Mouse (Mus musculus) heart, adult 2 months (tissue): Measurements from ENCODE around the gene Nim1k. TPM values are rescaled to one million over a fixed set of nuclear protein-coding genes. Genes with fewer than 3 reads are reported as not detected.
A peak's percentile ranks its signal among the peaks of the same experiment; 100 is the strongest.

ENCODE experiments used
- DNase-seq, 2 experiments: peaks; one replicate each; pipeline ENCODE4 v3.0.0; 2021
- H3K27ac ChIP-seq: fragments of 200-600 bp; 2 replicates; pipeline ENCODE4 v1.8.1; 2022
- H3K27me3 ChIP-seq: fragments of 200-500 bp; 2 replicates; pipeline ENCODE4 v1.6.1; 2012; ENCODE audit warnings: mild to moderate bottlenecking, low read length, inconsistent platforms, mixed read lengths; ENCODE audit not compliant: control insufficient read depth, insufficient read depth
- H3K36me3 ChIP-seq: fragments of 200-500 bp; 2 replicates; pipeline ENCODE4 v1.6.1; 2012; ENCODE audit warnings: low read length, inconsistent platforms; ENCODE audit not compliant: control insufficient read depth, insufficient read depth
- H3K4me1 ChIP-seq: fragments of 200-500 bp; 2 replicates; pipeline ENCODE4 v1.6.1; 2011; ENCODE audit warnings: low read length; ENCODE audit not compliant: control insufficient read depth, insufficient read depth
- H3K4me3 ChIP-seq: fragments of 200-600 bp; 2 replicates; pipeline ENCODE4 v1.8.1; 2022
- H3K79me2 ChIP-seq: fragments of 200-500 bp; replicated peaks from 2 replicates; pipeline ENCODE4 v1.6.1; 2012; ENCODE audit warnings: mild to moderate bottlenecking, inconsistent platforms, low read length, moderate library complexity, mixed read lengths; ENCODE audit not compliant: control insufficient read depth, insufficient read depth
- H3K9ac ChIP-seq: fragments of 200-500 bp; 2 replicates; pipeline ENCODE4 v1.6.1; 2012; ENCODE audit warnings: low read depth, mild to moderate bottlenecking, control low read depth, inconsistent platforms, low read length, mixed read lengths
- CTCF ChIP-seq: fragments of 200-600 bp; IDR thresholded peaks from 2 replicates; pipeline ENCODE4 v1.8.1; 2022; ENCODE audit warnings: antibody characterized with exemption, mild to moderate bottlenecking, moderate library complexity
- EP300 ChIP-seq: fragments of 200-500 bp; IDR thresholded peaks from 2 replicates; pipeline ENCODE4 v1.6.1; 2011; ENCODE audit warnings: low read depth, low read length, control low read depth; ENCODE audit not compliant: insufficient read depth
- POLR2A ChIP-seq: fragments of 200-500 bp; IDR thresholded peaks from 2 replicates; pipeline ENCODE4 v1.6.1; 2011; ENCODE audit warnings: mild to moderate bottlenecking, low read depth, low read length, control low read depth; ENCODE audit not compliant: insufficient read depth
- WGBS: fragments of 180-500 bp; shearing (Covaris S2); methylation state at CpG from one replicate; pipeline ENCODE4 v1.1.7; 2018; 5-methylcytosine and 5-hydroxymethylcytosine counted together
- intact Hi-C: fragments of 180-260 bp; cut with DNase I; formaldehyde crosslinking; loops from one replicate; pipeline ENCODE4 v1.15.1; 2025
- long read RNA-seq: library from polyadenylated mRNA; stranded (forward); transcript quantifications from one replicate; pipeline ENCODE4 v2.0.0, GENCODE M21; 2021
- polyA plus RNA-seq: library from polyadenylated mRNA; depleted of rRNA; stranded (reverse); fragments of >200 nt; gene quantifications from 2 replicates; pipeline ENCODE4 v1.2.3, GENCODE M21; 2012; rRNA removed
- total RNA-seq, 2 experiments: library from RNA; stranded (reverse); gene quantifications; 2 replicates each; pipeline ENCODE4 v1.2.3; 2021

Nim1k gene
- 1 to 10 TPM; 1.2 to 1.8 TPM for total RNA-seq
- 0.64 and 1.2 TPM in 2 replicates for polyA plus RNA-seq
- long read RNA-seq, full-length matches to known transcripts, result 4 of 4 reads
- long read RNA-seq, partial matches to known transcripts, result 0 of 4 reads
- long read RNA-seq, other reads (novel, unspliced or antisense), result 0 of 4 reads

DNA sequence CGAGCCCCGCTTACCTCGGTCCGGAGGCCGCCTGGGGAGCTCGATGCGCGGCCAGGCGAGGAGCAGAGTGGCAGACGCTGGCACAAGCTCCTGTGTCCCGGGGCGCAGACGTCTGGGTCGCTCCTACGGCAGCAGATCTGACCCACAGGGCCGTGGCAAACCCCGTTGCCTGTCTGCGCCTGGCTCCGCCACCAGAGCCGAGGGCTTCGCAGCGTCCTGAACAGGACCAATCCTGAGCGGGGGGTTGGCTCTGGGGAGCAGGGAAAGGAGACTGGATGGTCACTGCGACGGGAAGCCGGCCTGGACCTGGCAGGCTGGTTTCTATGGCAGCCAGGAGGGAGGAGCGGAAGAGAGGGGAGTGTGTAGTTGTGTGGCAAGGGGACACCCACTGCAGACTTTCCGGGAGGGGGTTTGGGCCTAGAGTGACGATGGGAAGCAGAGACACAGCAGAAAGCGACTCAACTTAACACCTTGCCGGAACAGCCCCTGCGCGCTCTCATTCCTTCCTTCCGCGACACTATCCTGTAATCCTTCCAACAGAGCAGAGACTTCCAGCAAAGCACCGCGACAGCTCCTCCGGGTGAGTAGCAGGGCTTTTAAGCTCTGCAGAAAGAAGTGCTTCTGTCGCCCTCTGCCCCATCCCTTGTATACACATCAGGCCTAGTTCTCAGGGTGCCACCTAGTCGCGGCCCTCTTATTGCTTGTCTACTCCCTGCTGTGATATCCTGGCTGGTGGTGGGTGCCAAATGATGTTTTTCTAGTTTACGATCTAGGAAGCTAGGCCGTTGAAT lies at the start of gene Nim1k:
TSS of gene Nim1k (minus strand) at position 202 of the 791 bp plus-strand sequence.
- 0 out of 2 replicates have a peak, but pooled peaks cover under 1% of the 10 kb centered on the region for H3K79me2 ChIP-seq
- peak; percentile 82 for TF ChIP-seq POLR2A
- no peak for TF ChIP-seq CTCF
- intact Hi-C loops, result loop anchor here (5.0 kb wide), 2 partner anchors 36 to 64 kb away; partner anchors contain the start of genes Hmgcs1 and Zfp131
- H3K36me3 ChIP-seq, result no peaks in the 10 kb centered on the region
- peak within 1 kb of the TSS; percentile 68 for H3K27ac ChIP-seq
- H3K4me3 ChIP-seq, result peak within 1 kb of the TSS; percentile 58
- peak within 1 kb of the TSS; percentile 73 for H3K9ac ChIP-seq
- WGBS, result 2% methylated on average over 43 of the region's 43 CpGs
- no peaks in the 10 kb centered on the region for H3K4me1 ChIP-seq
- DNase-seq, result peak; percentile 87 to 88
- H3K27me3 ChIP-seq, result no peaks in the 10 kb centered on the region

DNA sequence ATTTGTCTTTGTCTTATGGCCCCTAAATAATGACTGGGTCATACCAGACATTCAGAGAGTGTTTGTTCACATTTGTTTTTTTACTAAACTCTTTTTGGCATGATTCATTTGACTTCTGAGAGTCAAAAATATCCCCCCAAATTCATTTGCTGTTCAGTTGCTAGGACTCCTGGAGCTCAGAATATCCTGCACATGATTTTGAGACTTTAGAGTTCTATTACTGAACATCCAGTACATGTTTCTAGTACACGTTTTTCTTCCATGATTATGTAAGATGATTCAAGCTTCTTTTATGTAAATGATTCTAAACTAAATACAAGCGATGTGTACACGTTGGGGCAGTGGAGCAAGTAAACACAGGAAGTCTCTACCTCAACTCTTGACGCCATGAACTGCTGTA lies 42.0 kb upstream of the Nim1k start:
- 48% methylated on average over 4 of the region's 4 CpGs for WGBS
- H3K27me3 ChIP-seq, result no peaks in the 10 kb centered on the region
- no peak for DNase-seq

DNA sequence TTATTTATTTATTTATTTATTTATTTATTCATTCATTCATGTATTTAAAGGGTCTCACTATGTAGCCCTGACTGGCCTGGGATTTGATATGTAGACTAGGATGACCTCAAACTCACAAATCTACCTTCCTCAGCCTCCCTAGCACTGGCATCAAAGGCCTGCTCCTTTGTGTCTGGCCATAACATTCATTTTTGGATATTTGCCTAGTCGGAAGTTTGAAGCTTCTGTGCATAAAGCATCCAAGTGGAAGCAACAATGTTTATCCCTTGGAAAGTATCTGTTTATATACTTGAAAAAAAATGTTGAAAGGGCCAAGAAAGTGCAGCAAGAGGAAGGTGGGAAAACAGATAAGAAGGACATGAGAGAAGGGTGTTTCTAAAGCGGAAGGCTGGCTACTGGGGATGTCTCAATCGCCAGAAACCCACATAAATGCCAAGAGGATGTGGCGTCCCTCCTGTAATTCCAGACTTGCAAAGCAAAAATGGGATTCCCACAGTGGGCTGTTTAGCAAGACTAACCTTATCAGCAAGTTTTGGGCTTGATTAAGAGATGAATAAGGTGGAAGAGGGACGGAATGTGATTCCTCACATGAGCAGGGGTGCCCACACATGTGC lies 37.2 kb upstream of the Nim1k start:
- DNase-seq, result no peak
- Histone ChIP-seq H3K4me1 (peaks cover 2% of the 10 kb centered on the region), H3K27ac (no peak overlapping the region), H3K79me2 (no peaks in the 10 kb centered on the region), H3K27me3 (no peaks in the 10 kb centered on the region), H3K4me3 (no peak overlapping the region), H3K9ac (no peak overlapping the region), H3K36me3 (peaks cover 12% of the 10 kb centered on the region)
- 63% methylated on average over 5 of the region's 5 CpGs for WGBS
- intact Hi-C loops, result loop anchor here (5.0 kb wide), 1 partner anchor 36 kb away; the partner anchor contains the start of gene Nim1k
- TF ChIP-seq EP300, result no peak
- TF ChIP-seq CTCF, result no peak
- no peak for TF ChIP-seq POLR2A

More for the DNA sequence above, 42.0 kb upstream of the Nim1k start:
- intact Hi-C loops, result no loop called here
- H3K27ac ChIP-seq, result no peak overlapping the region
- H3K4me1 ChIP-seq, result no peaks in the 10 kb centered on the region
- no peak overlapping the region for H3K9ac ChIP-seq
- no peaks in the 10 kb centered on the region for H3K79me2 ChIP-seq
- H3K4me3 ChIP-seq, result no peak overlapping the region
- TF ChIP-seq POLR2A, result no peak
- TF ChIP-seq CTCF, result no peak
- TF ChIP-seq EP300, result no peak
- H3K36me3 ChIP-seq, result no peaks in the 10 kb centered on the region

DNA sequence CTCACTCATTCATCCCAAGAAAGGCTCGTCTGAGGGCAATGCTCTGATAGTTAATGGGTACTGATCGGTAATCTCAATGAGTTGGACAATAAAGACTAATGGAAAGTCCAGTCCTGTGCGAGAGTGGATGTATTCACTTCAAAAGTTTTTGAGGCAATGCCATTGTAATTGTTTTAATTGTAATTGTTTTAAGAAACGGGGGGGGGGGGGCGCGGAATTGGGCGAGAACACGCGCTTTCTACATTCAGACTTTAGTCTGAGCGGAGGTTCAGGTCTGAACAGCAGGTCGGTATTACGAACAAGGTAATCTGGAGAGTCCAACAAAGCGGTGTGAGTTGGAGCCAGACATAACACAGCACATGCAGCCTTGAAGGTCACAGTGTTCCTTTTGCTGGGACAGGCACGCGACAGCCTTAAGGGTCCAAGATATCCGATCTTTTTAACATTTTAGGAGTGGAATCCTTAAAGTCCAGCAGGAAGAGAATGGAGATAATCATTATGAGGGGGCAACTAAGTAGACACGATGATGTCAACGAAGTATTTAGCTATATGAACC lies 36.0 kb upstream of the Nim1k start:
- peaks cover 17% of the 10 kb centered on the region for H3K36me3 ChIP-seq
- H3K27ac ChIP-seq, result peak overlapping the region; percentile 99
- peak in 1 of 2 experiments; percentile 3 for DNase-seq
- H3K4me1 ChIP-seq, result peaks cover 2% of the 10 kb centered on the region
- intact Hi-C loops, result loop anchor here (2.0 to 5.0 kb wide), 2 partner anchors 34 to 101 kb away; partner anchors contain the start of genes Hmgcs1 and Nim1k
- H3K27me3 ChIP-seq, result no peaks in the 10 kb centered on the region
- no peak for TF ChIP-seq CTCF
- peak overlapping the region; percentile 81 for H3K9ac ChIP-seq
- WGBS, result 4% methylated on average over 18 of the region's 18 CpGs
- no peaks in the 10 kb centered on the region for H3K79me2 ChIP-seq
- H3K4me3 ChIP-seq, result peak overlapping the region; percentile 81

DNA sequence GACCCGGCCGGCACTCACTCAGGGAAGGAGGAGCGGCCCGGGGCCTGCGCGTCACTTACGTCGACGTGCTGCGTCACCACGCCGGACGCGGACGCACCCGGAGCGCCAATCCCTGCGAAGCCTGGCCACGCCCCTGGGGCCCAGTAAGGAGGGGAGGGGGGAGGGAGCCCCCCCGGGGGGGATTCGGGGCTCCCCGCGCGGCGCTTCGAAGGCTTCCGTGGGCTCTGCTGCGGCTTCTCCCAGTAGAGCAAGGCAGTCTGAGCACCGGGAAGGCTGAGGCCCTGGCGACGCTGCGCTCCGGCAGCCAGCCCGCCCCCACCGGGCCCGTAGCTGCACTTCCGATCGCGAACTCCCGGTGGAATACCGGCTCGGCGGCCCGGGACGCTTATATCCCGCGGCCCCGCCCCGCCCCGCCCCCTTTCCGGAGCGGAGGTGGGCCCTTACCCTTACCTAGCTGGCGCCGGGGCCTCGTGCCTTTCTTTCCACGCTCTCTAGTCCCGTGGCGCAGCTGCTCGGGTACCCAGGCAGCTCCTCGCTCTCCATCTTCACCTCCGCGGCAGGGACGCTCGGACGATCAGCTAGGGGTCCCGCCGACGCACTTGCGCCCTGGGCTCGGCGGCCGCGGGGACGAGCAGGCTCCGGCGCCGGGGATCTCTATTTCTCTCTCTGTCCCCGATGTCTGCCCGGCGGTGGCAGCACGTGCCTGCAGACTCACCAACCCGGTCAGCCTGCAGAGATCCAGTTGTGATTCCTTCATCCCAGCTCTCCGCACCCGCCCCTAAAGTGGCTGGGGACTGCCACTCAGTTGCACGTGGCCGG lies 35.3 kb upstream of the Nim1k start, which contains the start of gene Zfp131:
TSS of gene Zfp131 (minus strand) at position 129 of the 819 bp plus-strand sequence.
- intact Hi-C loops, result loop anchor here (2.0 to 5.0 kb wide), 2 partner anchors 34 to 100 kb away; partner anchors contain the start of genes Hmgcs1 and Nim1k
- Histone ChIP-seq H3K36me3 (peaks cover 19% of the 10 kb centered on the region), H3K27me3 (no peaks in the 10 kb centered on the region), H3K79me2 (no peaks in the 10 kb centered on the region), H3K4me1 (peaks cover 2% of the 10 kb centered on the region), H3K4me3 (peak within 1 kb of the TSS; percentile 81), H3K27ac (peak within 1 kb of the TSS; percentile 99), H3K9ac (peak within 1 kb of the TSS; percentile 94)
- peak; percentile 95 to 97 for DNase-seq
- WGBS, result under 1% methylated on average over 75 of the region's 86 CpGs
- TF ChIP-seq EP300 (no peak), POLR2A (peak; percentile 51), CTCF (peak; percentile 34)
